Mouse (Mus musculus): ENCODE measurements around the gene Arhgef2. TPM values are rescaled to one million over a fixed set of nuclear protein-coding genes. Genes with fewer than 3 reads are reported as not detected.

The Arhgef2 gene
- polyA plus RNA-seq, 1 experiment, result 80.7 TPM

GRCm38 (mm10) chr3:88624951-88625350, 19.2 kb downstream of the Arhgef2 start:
- DNase-seq, result no peak
- 5% methylated on average over 2 of the region's 2 CpGs for WGBS
- peaks cover 2% of the 10 kb centered on the region; the same call in 1 of the 2 replicates for H3K36me3 ChIP-seq (ENCODE audit: control insufficient read depth, insufficient read depth, low read length)
- H3K27ac ChIP-seq (ENCODE audit: insufficient read depth, low read depth, low read length), result peak overlapping the region; percentile 61
- TF ChIP-seq POLR2A (IDR thresholded peaks at IDR 0.05; ENCODE audit: low read depth, low read length) (no peak), CTCF (conservative IDR thresholded peaks at IDR 0.05; ENCODE audit: insufficient read depth, insufficient read length, low read depth, low read length) (no peak)
- peaks cover 48% of the 10 kb centered on the region for H3K4me1 ChIP-seq (ENCODE audit: control insufficient read depth, insufficient read depth, low read length)
- H3K4me3 ChIP-seq (ENCODE audit: insufficient read depth, low read depth, low read length), result no peak overlapping the region
- no peaks in the 10 kb centered on the region for H3K27me3 ChIP-seq (replicated peaks; ENCODE audit: control insufficient read depth, insufficient read depth, low read length)

GRCm38 (mm10) chr3:88625531-88625930, 19.8 kb downstream of the Arhgef2 start:
- Histone ChIP-seq H3K27ac (ENCODE audit: insufficient read depth, low read depth, low read length) (peak overlapping the region; percentile 60; the same call in 1 of the 2 replicates), H3K4me3 (ENCODE audit: insufficient read depth, low read depth, low read length) (no peak overlapping the region), H3K4me1 (ENCODE audit: control insufficient read depth, insufficient read depth, low read length) (peaks cover 44% of the 10 kb centered on the region), H3K27me3 (replicated peaks; ENCODE audit: control insufficient read depth, insufficient read depth, low read length) (no peaks in the 10 kb centered on the region), H3K36me3 (ENCODE audit: control insufficient read depth, insufficient read depth, low read length) (peaks cover 2% of the 10 kb centered on the region; the same call in 1 of the 2 replicates)
- 60% methylated on average over 7 of the region's 7 CpGs for WGBS
- TF ChIP-seq CTCF (conservative IDR thresholded peaks at IDR 0.05; ENCODE audit: insufficient read depth, insufficient read length, low read depth, low read length) (no peak), POLR2A (IDR thresholded peaks at IDR 0.05; ENCODE audit: low read depth, low read length) (no peak)
- DNase-seq, result no peak

GRCm38 (mm10) chr3:88626316-88626715, 20.6 kb downstream of the Arhgef2 start:
- Histone ChIP-seq H3K4me1 (ENCODE audit: control insufficient read depth, insufficient read depth, low read length) (peaks cover 44% of the 10 kb centered on the region), H3K36me3 (ENCODE audit: control insufficient read depth, insufficient read depth, low read length) (peaks cover 2% of the 10 kb centered on the region; the same call in 1 of the 2 replicates), H3K27ac (ENCODE audit: insufficient read depth, low read depth, low read length) (peak overlapping the region; percentile 60; the same call in 1 of the 2 replicates), H3K27me3 (replicated peaks; ENCODE audit: control insufficient read depth, insufficient read depth, low read length) (no peaks in the 10 kb centered on the region), H3K4me3 (ENCODE audit: insufficient read depth, low read depth, low read length) (no peak overlapping the region)
- TF ChIP-seq CTCF (conservative IDR thresholded peaks at IDR 0.05; ENCODE audit: insufficient read depth, insufficient read length, low read depth, low read length) (no peak), POLR2A (IDR thresholded peaks at IDR 0.05; ENCODE audit: low read depth, low read length) (no peak)
- WGBS, result 48% methylated on average over 7 of the region's 7 CpGs
- DNase-seq, result no peak

- Histone ChIP-seq H3K4me1 (ENCODE audit: control insufficient read depth, insufficient read depth, low read length) (peaks cover 49% of the 10 kb centered on the region), H3K27ac (ENCODE audit: insufficient read depth, low read depth, low read length) (peak overlapping the region; percentile 71), H3K4me3 (ENCODE audit: insufficient read depth, low read depth, low read length) (no peak overlapping the region), H3K27me3 (replicated peaks; ENCODE audit: control insufficient read depth, insufficient read depth, low read length) (no peaks in the 10 kb centered on the region), H3K36me3 (ENCODE audit: control insufficient read depth, insufficient read depth, low read length) (peaks cover 2% of the 10 kb centered on the region; the same call in 1 of the 2 replicates)
- 46% methylated on average over 4 of the region's 4 CpGs for WGBS
- TF ChIP-seq POLR2A (IDR thresholded peaks at IDR 0.05; ENCODE audit: low read depth, low read length) (no peak), CTCF (conservative IDR thresholded peaks at IDR 0.05; ENCODE audit: insufficient read depth, insufficient read length, low read depth, low read length) (no peak)
- no peak for DNase-seq
Observed at GRCm38 (mm10) chr3:88627114-88627513, 21.3 kb downstream of the Arhgef2 start.

GRCm38 (mm10) chr3:88627535-88627934, 21.8 kb downstream of the Arhgef2 start:
- Histone ChIP-seq H3K4me3 (ENCODE audit: insufficient read depth, low read depth, low read length) (no peak overlapping the region), H3K27ac (ENCODE audit: insufficient read depth, low read depth, low read length) (peak overlapping the region; percentile 71; the same call in 1 of the 2 replicates), H3K27me3 (replicated peaks; ENCODE audit: control insufficient read depth, insufficient read depth, low read length) (no peaks in the 10 kb centered on the region), H3K4me1 (ENCODE audit: control insufficient read depth, insufficient read depth, low read length) (peaks cover 50% of the 10 kb centered on the region), H3K36me3 (ENCODE audit: control insufficient read depth, insufficient read depth, low read length) (peaks cover 2% of the 10 kb centered on the region)
- 57% methylated on average over 2 of the region's 2 CpGs for WGBS
- TF ChIP-seq CTCF (conservative IDR thresholded peaks at IDR 0.05; ENCODE audit: insufficient read depth, insufficient read length, low read depth, low read length), result no peak
- TF ChIP-seq POLR2A (IDR thresholded peaks at IDR 0.05; ENCODE audit: low read depth, low read length), result no peak
- peak; percentile 92 for DNase-seq

GRCm38 (mm10) chr3:88628766-88629165, 23.0 kb downstream of the Arhgef2 start:
- no peaks in the 10 kb centered on the region for H3K27me3 ChIP-seq (replicated peaks; ENCODE audit: control insufficient read depth, insufficient read depth, low read length)
- H3K4me1 ChIP-seq (ENCODE audit: control insufficient read depth, insufficient read depth, low read length), result peaks cover 49% of the 10 kb centered on the region
- H3K27ac ChIP-seq (ENCODE audit: insufficient read depth, low read depth, low read length), result peak overlapping the region; percentile 24; the same call in 1 of the 2 replicates
- peaks cover 2% of the 10 kb centered on the region for H3K36me3 ChIP-seq (ENCODE audit: control insufficient read depth, insufficient read depth, low read length)
- H3K4me3 ChIP-seq (ENCODE audit: insufficient read depth, low read depth, low read length), result no peak overlapping the region
- WGBS, result 41% methylated on average over 4 of the region's 4 CpGs
- TF ChIP-seq POLR2A (IDR thresholded peaks at IDR 0.05; ENCODE audit: low read depth, low read length), result no peak
- TF ChIP-seq CTCF (conservative IDR thresholded peaks at IDR 0.05; ENCODE audit: insufficient read depth, insufficient read length, low read depth, low read length), result no peak
- DNase-seq, result no peak

- no peak overlapping the region for H3K4me3 ChIP-seq (ENCODE audit: insufficient read depth, low read depth, low read length)
- H3K4me1 ChIP-seq (ENCODE audit: control insufficient read depth, insufficient read depth, low read length), result peaks cover 47% of the 10 kb centered on the region
- no peak for DNase-seq
- no peak for TF ChIP-seq POLR2A (IDR thresholded peaks at IDR 0.05; ENCODE audit: low read depth, low read length)
- TF ChIP-seq CTCF (conservative IDR thresholded peaks at IDR 0.05; ENCODE audit: insufficient read depth, insufficient read length, low read depth, low read length), result no peak
- no peaks in the 10 kb centered on the region for H3K27me3 ChIP-seq (replicated peaks; ENCODE audit: control insufficient read depth, insufficient read depth, low read length)
- H3K27ac ChIP-seq (ENCODE audit: insufficient read depth, low read depth, low read length), result peak overlapping the region; percentile 18; the same call in 1 of the 2 replicates
- 50% methylated on average over 13 of the region's 13 CpGs for WGBS
- peaks cover 5% of the 10 kb centered on the region for H3K36me3 ChIP-seq (ENCODE audit: control insufficient read depth, insufficient read depth, low read length)
Observed at GRCm38 (mm10) chr3:88629244-88629643, 23.5 kb downstream of the Arhgef2 start.
